Mouse (Mus musculus) megakaryocyte progenitor cell, adult 5-6 weeks (primary cell): ENCODE measurements around the gene Mettl8. TPM values are rescaled to one million over a fixed set of nuclear protein-coding genes. Genes with fewer than 3 reads are reported as not detected.

Experiments used
- ATAC-seq: replicated peaks from 2 replicates; pipeline ENCODE4 v1.8.0; 2016; ENCODE audit warnings: mild to moderate bottlenecking, moderate TSS enrichment, inconsistent platforms; ENCODE audit not compliant: poor library complexity
- total RNA-seq, 2 experiments: library from RNA; stranded (forward) in 1 of 2; stranded (reverse) in 1 of 2; fragments of 157-497, 149-512 nt in 1 of 2; fragments of 200-1000 nt in 1 of 2; gene quantifications; 2 replicates each; pipeline versions ENCODE4 v1.2.3 to v1.2.4; 2015 to 2017

Mettl8 gene
- total RNA-seq, 2 experiments from 2014 or later, result 17.5 to 37.1 TPM

DNA sequence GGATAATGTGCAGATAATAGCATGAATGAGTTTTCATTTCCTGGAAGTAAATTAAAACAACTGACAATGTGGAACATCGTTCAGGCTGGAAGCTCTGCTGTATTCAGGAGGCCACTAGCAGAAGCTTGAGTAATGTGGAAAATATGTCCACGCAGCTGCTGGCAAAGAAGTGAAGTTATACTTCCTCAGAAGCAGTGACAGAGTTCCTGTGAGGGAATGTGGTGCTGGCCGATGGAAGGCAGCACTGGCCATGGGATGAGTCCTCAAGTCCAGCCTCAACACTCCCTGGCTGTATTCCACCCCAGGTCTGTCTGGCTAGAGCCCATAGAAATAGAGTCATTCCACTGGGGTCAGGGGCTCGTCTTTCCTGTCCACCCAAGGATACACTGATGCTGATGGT lies 65.2 kb downstream of the Mettl8 start:
- 0 out of 2 replicates have a peak, but pooled peaks have one; percentile 7 for ATAC-seq

DNA sequence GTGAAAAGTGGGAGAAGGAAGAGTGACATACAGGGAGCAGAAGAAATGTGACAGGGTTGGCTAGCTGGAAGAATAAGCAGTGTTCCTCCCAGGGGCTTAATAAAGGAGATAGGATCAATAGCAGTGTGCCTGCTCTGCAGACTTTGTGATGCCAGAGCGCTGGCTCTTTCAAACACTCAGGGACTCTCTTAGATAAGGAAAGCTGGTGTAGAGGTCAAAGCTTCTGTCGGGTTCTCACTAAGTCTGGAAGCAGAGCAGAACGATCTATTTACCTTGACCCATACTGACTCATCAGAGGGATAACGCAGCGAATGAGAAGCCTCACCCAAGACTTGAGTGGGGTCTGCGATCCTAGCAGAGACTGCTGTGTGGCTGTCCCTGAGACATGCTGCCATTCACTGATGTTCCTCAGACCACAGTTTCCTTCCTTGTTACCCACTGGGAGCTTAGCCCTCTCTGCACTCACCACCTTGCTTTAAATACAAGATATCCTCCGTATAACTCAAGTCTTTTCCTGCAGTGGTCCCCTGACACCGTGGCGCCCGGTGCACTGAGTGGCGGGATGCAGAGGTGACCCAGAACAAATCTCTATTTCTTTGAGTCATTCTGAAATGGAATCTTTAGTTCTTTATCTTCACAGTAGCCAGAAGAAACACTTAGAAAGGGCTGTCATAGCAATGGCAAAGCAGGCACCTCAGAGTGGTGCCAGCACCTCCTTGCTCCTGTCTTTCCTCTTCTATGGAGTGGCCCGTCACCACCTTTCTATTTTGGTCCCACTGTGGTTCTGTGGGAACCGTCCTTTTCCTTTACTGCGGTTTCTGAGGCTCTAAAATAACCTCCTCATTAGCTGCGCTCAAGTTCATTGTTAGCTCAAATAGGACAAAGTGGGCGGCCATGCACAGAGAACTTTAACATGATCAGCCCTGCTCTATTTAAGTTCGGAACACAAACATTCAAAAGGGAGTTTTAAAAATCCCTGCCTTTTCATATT lies 65.9 kb downstream of the Mettl8 start:
- peak; percentile 36 for ATAC-seq

DNA sequence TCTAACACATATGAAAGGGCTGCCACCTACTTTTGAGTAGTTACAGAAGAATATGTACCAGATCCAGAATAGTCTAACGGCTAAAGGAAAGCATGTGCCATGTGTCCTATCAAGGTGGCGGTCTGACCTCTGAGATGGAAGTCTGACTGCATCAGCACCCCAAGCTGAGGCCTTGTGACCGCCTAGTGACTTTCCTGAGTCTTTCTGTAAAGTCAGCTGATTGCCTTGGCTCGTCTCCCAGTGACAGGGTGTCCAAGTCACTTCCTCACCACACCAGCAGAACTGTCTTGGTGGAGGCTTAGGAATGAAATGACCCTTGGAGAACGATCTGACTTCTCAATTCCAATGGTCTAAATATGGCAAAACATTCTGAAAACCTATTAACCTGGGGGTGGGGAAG lies 77.1 kb downstream of the Mettl8 start:
- no peak for ATAC-seq

DNA sequence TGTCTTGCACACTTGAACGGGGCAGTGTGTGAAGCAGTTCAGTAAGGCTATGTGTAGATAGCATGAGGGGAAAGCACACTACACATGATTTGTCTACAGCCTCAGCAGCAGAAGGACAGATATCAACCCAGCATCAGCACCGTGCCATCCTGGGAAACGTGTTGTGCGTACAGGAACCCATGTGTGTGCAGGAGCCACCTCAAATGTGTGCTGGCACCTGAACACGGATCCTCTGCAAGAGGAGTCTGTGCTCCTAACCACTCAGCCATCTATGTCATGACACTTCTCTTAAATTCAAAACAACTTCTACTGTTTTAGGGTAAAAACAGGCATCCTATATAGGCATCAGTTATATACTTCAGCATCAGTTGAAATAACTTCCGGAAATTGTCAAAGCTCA lies 80.6 kb downstream of the Mettl8 start:
- no peak for ATAC-seq

DNA sequence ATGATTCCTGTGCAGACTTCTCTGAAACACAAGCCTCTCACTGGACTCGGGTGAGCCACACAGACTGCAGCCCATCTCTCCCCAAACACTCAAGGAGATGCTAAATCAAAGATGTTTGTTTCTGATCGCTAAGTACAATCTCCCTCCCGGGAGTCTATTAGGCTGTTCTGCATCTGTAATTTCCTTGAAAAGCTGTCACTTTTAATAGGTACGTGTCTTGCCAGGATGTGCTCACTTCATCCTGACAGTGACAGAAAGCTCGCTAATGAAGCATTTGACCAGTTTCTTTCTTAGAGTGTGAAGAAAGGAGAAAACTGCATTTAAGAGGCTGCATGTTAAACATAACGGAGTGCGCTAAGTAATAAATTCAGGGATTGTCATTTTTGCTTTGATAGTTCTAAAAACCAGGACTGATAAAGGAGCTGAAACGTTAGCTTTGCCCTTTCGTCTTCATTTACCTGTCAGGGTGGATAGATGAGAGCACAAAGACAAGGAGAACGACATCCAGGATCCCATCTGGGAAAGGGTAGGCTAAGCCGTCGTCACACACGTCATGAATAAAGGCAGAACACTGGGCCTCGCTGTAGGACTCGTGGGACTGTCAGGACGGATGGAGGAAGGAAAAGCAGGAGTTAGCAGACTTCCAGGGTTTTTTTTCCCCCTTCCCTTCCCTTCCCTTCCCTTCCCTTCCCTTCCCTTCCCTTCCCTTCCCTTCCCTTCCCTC lies 82.4 kb downstream of the Mettl8 start:
- no peak for ATAC-seq

DNA sequence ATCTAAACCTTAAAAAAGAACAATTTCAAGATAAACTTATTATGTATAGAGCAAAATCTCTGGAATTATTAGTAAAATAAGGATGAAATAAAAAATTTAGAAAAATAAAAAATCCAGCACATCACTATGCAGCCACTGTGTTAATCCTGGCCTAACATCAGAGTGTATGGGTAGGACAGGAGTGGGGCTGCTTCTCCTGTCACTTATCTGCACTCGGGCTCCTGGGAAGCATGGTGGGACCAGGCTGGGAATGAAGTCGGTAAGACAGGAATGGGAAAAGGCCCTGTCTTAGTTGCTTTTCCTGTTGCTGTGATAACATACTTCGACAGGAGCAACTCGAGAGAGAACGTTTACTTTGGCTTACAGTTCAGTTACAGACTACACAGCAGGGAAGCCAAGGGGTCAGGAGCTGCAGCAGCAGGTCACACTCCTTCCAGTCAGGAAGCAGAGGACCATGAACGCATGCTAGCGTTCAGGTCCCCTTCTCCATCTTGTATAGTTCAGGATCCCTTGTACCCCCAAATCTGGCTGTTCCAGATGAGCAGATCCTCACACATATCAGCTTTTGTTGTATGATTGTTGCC lies 85.1 kb downstream of the Mettl8 start:
- no peak for ATAC-seq

DNA sequence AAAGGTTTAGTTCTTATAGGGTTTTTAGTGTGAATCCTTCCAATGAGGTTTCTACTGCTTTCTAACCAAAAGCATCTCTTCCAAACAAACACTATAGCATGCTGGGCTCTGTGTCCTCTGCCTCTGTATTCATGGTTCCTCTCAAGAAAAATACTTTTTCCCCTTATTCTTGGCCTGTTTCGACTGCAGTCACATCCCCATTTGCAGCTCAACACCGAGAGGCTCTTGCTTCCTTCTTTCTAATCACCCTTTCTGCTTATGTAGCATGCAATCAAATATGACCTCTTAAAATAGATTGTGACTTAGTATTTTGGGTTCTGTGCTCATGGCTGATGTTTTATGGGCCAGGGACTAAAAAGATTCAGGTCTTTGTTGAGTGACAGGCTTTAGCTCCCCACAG lies 87.1 kb downstream of the Mettl8 start:
- ATAC-seq, result no peak

DNA sequence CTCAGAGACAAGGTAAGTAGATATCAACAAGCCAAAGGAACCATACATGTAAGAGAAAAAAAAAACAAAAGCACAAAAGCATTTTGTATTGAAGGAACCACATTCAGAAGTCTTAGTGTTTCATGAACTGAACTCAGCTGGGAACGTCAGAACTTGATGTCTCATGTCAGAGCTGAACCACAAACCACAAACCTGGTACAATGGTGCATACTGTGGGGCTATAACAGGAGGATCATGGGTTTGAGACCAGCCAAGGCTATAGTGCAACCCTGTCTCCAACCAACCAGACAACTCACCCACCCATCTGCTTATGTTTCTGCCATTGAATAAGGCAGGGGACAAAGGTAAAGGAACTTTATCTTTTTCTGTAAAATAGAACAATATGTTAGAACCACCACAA lies 88.2 kb downstream of the Mettl8 start:
- no peak for ATAC-seq

DNA sequence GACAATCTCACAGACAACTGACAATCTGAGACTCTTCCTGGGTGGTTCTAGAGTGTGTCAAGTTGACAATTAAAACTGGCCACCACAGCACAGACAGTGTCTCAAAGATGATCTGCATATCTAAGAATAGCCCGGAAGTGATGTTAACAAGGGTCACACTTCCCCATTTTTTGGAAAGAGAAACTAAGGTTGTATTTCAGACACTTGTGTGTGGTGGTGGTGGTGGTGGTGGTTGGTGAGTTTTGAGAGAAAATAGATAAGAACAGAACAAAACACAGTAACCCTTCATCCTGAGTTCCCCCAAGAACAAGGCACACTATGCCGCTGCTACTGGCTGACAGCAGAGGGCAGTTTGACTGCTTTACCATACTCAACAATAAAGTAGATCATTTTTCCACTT lies 90.6 kb downstream of the Mettl8 start:
- peak; percentile 86 for ATAC-seq

DNA sequence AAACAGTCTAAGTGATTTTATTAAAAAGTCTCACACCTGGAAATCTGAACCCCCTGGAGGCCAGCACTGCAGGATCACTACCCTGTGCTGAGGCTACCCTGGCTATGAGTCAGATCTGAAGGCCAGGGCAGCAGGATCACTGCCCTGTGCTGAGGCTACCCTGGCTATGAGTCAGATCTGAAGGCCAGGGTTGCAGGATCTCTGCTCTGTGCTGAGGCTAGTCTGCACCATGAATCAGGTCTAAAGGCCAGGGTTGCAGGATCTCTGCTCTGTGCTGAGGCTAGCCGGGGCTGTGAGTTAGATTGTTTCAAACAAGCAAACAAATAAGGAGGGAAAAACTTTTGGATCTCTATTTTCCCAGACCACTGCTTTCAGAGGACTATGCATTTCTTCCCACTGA lies 92.5 kb downstream of the Mettl8 start:
- ATAC-seq, result no peak

DNA sequence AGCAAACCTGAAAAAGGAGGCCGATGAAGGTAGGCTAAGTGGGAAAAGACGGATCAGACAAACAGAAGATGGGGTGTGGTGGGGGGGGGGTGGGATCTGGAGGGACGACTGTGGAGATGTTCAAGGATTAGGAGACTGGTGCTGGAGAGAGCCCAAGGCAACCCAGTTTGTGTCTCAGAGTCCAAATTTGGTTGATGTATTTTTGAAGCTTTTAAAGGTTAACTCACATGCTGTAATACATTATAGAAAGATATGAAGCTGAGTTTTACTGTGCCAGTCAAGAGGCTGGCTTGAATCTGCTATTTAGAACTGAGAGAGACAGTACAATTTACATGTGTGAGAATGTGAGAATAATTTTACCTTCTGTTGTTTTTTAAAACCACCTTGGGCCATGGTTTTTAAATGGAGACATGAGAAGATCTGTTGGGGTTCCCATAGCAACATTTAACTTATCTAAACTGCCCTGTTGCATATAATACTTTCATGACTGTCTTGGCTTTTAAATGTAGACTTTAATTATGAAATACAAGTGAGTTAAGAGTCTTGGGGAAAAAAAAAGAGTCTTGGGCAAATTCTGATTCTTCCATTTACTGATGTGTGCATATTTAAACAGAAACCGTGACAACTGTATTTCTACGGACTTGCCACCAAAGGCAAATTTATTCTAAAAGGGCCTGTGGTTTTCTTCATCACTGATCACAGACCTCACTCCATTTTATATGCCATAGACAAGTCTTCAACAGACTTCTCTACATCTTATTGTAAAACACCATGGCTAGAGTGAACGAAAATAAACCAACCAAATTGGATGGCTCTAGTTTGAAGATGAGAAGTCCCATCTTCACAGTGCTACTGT lies 94.1 kb downstream of the Mettl8 start:
- no peak for ATAC-seq

DNA sequence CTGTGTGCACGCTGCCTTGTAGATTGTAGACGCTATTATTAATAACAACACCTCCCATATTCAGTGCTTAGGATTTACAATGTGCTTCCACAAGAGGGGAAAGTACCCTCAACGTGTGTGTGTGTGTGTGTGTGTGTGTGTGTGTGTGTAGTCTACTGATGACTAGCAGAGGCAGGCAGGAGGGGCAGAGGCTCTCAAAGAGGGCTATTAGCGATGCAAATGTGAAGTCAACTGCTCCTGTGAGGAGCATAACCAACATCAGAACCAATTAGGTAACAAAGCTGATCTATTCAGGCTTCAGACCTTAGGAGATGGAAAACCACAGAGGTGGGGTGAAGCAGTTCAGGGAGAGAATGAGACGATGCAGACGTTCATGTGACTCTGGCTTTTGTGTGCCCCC lies 95.3 kb downstream of the Mettl8 start:
- ATAC-seq, result no peak

DNA sequence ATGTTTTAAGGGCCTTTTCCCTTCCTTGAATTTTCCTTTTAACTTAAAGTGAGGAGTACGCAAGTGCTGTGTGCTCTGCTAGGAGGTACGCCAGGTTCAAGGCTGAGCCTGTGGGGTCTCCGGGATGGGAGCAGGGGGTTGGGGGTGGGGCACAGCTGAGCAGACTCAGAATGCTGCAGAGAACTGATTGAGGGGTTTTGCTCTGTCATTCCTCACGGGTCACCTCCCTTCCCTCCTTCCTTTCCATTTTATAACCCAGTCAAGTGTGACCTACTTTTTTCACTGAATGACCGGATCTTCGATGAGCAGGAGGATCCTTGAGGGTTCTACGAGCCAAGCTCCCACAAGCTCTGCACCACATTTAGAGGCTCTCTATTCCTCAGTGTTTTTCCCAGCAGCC lies 96.0 kb downstream of the Mettl8 start:
- ATAC-seq, result no peak

DNA sequence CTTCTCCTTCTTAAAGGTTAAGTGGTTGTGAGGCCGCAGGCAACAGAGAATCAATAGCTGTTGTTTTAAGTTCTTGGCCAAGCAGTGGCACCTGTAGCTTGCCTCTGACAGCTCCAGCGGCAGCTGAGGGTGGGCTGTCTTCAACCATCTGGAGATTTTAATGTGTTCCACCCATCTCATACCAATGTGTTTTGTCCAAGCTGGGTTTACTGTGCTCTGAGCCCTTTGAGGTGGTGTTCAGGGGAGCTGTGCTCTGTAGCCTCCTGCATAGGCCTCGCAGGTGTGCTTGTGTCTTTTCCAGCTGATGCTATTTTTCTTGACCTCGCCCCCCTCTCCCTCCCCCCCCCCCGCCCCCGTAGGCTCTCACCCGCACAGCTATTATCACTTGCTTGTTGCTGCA lies 96.8 kb downstream of the Mettl8 start:
- ATAC-seq, result no peak

DNA sequence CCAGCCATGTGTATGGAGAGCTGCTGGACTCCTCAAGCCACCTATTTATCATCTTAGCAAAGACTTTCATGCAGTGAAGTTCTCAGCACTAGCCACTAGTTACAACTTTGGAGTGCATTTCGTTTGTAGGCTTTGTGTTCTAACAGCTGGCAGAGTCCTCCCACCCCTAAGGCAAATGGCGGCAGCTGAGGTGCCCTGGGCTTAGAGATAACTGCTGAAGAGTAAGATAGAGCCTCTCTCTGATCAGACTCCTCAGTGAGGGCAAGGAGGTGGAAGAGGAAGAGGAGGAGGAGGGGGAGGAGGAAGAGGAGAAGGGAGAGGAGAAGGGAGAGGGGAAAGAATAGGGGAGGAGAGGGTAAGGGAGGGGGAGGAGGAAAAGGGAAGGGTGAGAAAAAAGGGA lies 101.8 kb downstream of the Mettl8 start:
- ATAC-seq, result peak; percentile 89

DNA sequence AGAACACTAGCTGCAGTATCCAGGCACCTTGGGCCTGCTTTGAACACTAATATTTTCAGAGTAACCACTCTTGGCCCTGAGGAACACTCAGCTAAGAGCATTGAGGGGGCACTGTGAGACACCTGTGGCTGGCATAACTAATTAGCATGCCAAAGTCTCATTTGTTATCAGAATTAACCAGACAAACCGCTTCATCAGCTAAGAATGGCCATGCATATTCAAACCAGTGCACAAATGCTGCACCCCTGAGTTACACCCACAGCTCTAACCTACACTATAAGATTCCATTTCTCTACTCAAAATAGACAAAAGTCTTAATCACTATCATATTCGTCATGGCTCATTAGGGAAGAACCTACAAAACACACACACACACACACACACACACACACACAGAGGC lies 103.4 kb downstream of the Mettl8 start:
- peak; percentile 68 for ATAC-seq

DNA sequence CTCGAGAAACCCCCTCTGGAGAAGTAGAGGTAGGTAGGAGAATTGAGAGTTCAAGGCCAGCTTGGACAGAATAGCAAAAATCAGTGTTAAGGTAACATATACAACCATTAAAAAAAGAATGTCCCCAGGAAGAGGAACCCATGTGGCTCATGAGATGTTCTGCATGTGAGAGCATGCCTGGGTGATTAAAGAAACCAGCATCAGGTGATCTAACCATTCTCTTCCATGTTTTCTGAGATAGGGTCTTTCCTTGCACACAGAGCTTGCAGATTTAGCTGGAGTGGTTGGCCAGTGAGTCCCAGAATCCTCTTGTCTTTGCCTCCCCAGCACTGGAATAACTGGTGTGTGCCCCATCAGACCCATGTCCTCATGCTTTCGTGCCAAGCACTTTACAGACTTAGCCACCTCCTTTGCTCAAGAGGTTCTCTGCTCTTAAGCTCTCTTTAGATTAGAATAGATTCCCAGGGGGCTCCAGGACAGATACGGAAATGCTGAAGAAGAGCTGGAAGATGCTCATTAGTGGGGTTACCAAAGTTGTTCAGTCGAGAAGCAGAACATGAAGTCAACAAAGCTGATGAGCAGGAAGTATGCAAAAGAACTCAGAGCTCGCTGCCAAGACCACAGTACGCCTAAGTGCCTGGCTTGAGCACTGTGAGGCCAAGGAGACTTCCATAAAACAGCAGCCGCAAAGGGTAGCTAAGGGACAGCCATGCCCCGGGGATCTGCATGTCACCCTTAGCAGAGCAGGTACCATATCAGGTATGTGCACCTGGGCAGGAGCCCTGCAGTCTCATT lies 110.7 kb downstream of the Mettl8 start:
- no peak for ATAC-seq

DNA sequence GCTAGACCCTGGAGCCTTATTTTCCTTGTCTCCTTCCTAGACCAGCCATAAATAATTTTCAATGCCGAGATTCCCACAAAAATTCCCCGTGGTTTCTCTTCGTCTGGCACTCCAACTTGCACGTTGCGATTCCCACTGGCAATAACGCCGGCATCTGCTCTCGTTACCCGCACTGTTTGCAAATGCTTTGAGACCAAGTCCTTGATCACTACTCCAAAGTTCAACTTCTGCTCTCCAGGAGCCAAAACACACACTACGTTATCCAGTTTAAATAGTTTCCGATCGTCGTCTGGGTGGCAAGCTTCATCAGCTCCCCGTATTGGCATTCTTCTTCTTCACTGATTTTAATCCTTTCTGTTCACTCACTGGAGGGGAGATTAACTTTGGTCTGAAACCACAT lies 114.6 kb downstream of the Mettl8 start:
- no peak for ATAC-seq

DNA sequence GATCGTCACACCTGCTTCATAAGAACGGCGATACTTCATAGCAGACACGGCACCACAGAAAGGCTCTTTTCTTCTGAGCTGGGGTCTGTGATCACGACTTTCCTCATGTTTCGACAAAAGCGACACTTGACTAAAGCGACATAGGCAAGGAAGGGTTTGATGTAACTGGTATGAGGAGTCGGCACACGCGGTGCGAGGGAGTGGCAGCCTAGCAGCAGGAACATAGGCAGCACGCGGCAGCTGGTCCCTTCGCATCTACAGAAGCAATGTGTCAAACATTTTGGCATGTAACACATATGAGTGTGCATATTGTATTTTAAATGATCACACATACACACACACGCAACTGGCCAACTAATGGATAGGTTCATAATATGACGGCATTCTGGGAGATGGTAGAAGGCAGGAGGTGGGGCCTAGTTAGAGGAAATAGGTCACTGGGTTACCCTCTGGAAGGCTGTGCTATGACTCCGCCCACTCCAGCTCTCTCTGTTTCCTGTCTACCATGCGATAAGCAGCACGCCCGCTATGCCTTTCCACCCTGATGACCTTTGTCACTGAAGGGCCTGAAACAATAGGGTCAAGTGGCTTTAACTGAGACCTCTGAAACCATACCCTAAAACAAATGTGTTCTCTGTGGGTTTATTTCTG lies 116.4 kb downstream of the Mettl8 start:
- ATAC-seq, result peak; percentile 98
